Mouse (Mus musculus): ENCODE results near the gene Cep104. TPM values are rescaled to one million over a fixed set of nuclear protein-coding genes. Genes with fewer than 3 reads are reported as not detected.

Cep104 gene
- polyA plus RNA-seq, 1 experiment from 2014 or later = 16.1 TPM

- H3K9ac ChIP-seq (ENCODE audit: low read length) = peak overlapping the region; percentile 57
- peak overlapping the region; percentile 15; the same call in 1 of the 2 replicates for H3K27ac ChIP-seq (ENCODE audit: low read length)
- H3K4me1 ChIP-seq (replicated peaks; ENCODE audit: control insufficient read depth, insufficient read depth, low read length) = peaks cover 12% of the 10 kb centered on the region
- H3K36me3 ChIP-seq (ENCODE audit: control insufficient read depth, insufficient read depth, low read length) = peaks cover 14% of the 10 kb centered on the region
- no peak for ATAC-seq (ENCODE audit: low read depth)
- WGBS = 21% methylated on average over 17 of the region's 17 CpGs
- H3K4me2 ChIP-seq (ENCODE audit: low read depth, low read length) = peak overlapping the region; percentile 79
- peaks cover 2% of the 10 kb centered on the region; the same call in 1 of the 2 replicates for H3K27me3 ChIP-seq (ENCODE audit: control insufficient read depth, insufficient read depth, low read depth, low read length)
- H3K4me3 ChIP-seq (ENCODE audit: low read length) = peak overlapping the region; percentile 53
- no peaks in the 10 kb centered on the region for H3K9me3 ChIP-seq (ENCODE audit: control insufficient read depth, low read length)
These were observed 49.9 kb downstream of the Cep104 start for GRCm38 (mm10) chr4:154024729-154025521.

GRCm38 (mm10) chr4:154025641-154026440 lies 50.8 kb downstream of the Cep104 start, which contains the start of gene Smim1:
Gene Smim1 (minus strand): TSS chr4:154026230.
- H3K4me1 ChIP-seq (replicated peaks; ENCODE audit: control insufficient read depth, insufficient read depth, low read length) = peaks cover 12% of the 10 kb centered on the region
- ATAC-seq (ENCODE audit: low read depth) = peak; percentile 92

GRCm38 (mm10) chr4:154026441-154026761 lies 51.4 kb downstream of the Cep104 start:
- 30% methylated on average over 2 of the region's 2 CpGs for WGBS

More at GRCm38 (mm10) chr4:154025641-154026440, 50.8 kb downstream of the Cep104 start, which contains the start of gene Smim1:
- Histone ChIP-seq H3K4me2 (ENCODE audit: low read depth, low read length) (peak within 1 kb of the TSS; percentile 79), H3K9me3 (ENCODE audit: control insufficient read depth, low read length) (no peaks in the 10 kb centered on the region), H3K27ac (ENCODE audit: low read length) (peak within 1 kb of the TSS; percentile 23; the same call in 1 of the 2 replicates), H3K36me3 (ENCODE audit: control insufficient read depth, insufficient read depth, low read length) (peaks cover 7% of the 10 kb centered on the region; the same call in 1 of the 2 replicates), H3K27me3 (ENCODE audit: control insufficient read depth, insufficient read depth, low read depth, low read length) (peaks cover 2% of the 10 kb centered on the region; the same call in 1 of the 2 replicates), H3K4me3 (ENCODE audit: low read length) (peak within 1 kb of the TSS; percentile 53), H3K9ac (ENCODE audit: low read length) (peak within 1 kb of the TSS; percentile 57)
- WGBS = 2% methylated on average over 32 of the region's 33 CpGs

DNA sequence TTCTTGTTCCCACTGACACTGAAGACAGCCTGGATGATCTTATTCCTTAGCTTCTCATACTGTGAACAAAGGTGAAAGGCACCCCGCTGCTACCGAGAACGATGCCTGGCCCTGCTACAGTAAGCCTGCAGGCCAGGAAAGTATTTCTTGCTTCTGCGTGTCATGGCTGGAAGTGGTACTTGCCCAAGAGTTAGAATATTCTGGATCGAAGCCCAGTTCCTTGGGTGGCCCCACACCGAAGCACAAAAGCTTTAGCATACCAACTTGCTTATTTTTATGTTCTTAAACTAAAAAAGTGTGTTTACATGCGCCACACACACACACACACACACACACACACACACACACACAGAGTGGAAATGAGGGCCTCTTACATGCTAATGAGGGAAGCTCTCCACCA lies 53.1 kb downstream of the Cep104 start:
- no peak for ATAC-seq (ENCODE audit: low read depth)
- Histone ChIP-seq H3K9ac (ENCODE audit: low read length) (no peak overlapping the region), H3K9me3 (ENCODE audit: control insufficient read depth, low read length) (no peaks in the 10 kb centered on the region), H3K27ac (ENCODE audit: low read length) (no peak overlapping the region), H3K36me3 (ENCODE audit: control insufficient read depth, insufficient read depth, low read length) (no peaks in the 10 kb centered on the region), H3K27me3 (ENCODE audit: control insufficient read depth, insufficient read depth, low read depth, low read length) (peaks cover 2% of the 10 kb centered on the region; the same call in 1 of the 2 replicates), H3K4me3 (ENCODE audit: low read length) (no peak overlapping the region), H3K4me1 (replicated peaks; ENCODE audit: control insufficient read depth, insufficient read depth, low read length) (peaks cover 12% of the 10 kb centered on the region), H3K4me2 (ENCODE audit: low read depth, low read length) (no peak overlapping the region)
- WGBS = 62% methylated on average over 7 of the region's 7 CpGs

More at GRCm38 (mm10) chr4:154026441-154026761, 51.4 kb downstream of the Cep104 start:
- Histone ChIP-seq H3K9ac (ENCODE audit: low read length) (no peak overlapping the region), H3K36me3 (ENCODE audit: control insufficient read depth, insufficient read depth, low read length) (peaks cover 3% of the 10 kb centered on the region; the same call in 1 of the 2 replicates), H3K27ac (ENCODE audit: low read length) (no peak overlapping the region), H3K4me3 (ENCODE audit: low read length) (peak overlapping the region; percentile 53), H3K4me2 (ENCODE audit: low read depth, low read length) (peak overlapping the region; percentile 79), H3K27me3 (ENCODE audit: control insufficient read depth, insufficient read depth, low read depth, low read length) (peaks cover 2% of the 10 kb centered on the region; the same call in 1 of the 2 replicates), H3K4me1 (replicated peaks; ENCODE audit: control insufficient read depth, insufficient read depth, low read length) (peaks cover 12% of the 10 kb centered on the region), H3K9me3 (ENCODE audit: control insufficient read depth, low read length) (no peaks in the 10 kb centered on the region)
- no peak for ATAC-seq (ENCODE audit: low read depth)

GRCm38 (mm10) chr4:154028646-154029045 lies 53.7 kb downstream of the Cep104 start:
- no peak overlapping the region for H3K27ac ChIP-seq (ENCODE audit: low read length)
- no peak overlapping the region for H3K4me3 ChIP-seq (ENCODE audit: low read length)
- no peak overlapping the region for H3K4me2 ChIP-seq (ENCODE audit: low read depth, low read length)
- ATAC-seq (ENCODE audit: low read depth) = no peak
- H3K27me3 ChIP-seq (ENCODE audit: control insufficient read depth, insufficient read depth, low read depth, low read length) = peaks cover 2% of the 10 kb centered on the region; the same call in 1 of the 2 replicates
- H3K9ac ChIP-seq (ENCODE audit: low read length) = no peak overlapping the region
- no peaks in the 10 kb centered on the region for H3K36me3 ChIP-seq (ENCODE audit: control insufficient read depth, insufficient read depth, low read length)
- peaks cover 12% of the 10 kb centered on the region for H3K4me1 ChIP-seq (replicated peaks; ENCODE audit: control insufficient read depth, insufficient read depth, low read length)
- H3K9me3 ChIP-seq (ENCODE audit: control insufficient read depth, low read length) = no peaks in the 10 kb centered on the region

DNA sequence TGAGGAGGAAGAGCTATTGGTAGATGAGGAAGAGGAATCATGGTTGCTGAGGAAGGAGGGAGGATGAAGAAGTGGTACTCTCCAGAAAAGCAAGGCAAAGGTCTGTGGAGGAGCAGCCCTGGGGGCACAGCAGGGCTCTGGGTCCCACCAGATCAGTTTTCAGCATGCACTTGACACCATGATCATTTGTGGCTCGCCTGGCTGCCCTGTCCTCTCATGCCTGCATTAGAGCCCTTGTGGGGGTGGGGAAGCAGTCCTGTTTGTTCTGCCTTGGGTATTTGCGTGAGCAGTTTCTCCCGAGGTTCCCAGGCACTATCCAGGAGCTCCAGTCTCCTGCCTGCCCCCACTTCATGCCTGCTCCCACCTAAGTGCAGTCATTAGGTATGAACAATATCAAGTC lies 62.1 kb downstream of the Cep104 start:
- H3K4me2 ChIP-seq (ENCODE audit: low read depth, low read length) = no peak overlapping the region
- no peak for ATAC-seq (ENCODE audit: low read depth)
- WGBS = 36% methylated on average over 3 of the region's 3 CpGs

DNA sequence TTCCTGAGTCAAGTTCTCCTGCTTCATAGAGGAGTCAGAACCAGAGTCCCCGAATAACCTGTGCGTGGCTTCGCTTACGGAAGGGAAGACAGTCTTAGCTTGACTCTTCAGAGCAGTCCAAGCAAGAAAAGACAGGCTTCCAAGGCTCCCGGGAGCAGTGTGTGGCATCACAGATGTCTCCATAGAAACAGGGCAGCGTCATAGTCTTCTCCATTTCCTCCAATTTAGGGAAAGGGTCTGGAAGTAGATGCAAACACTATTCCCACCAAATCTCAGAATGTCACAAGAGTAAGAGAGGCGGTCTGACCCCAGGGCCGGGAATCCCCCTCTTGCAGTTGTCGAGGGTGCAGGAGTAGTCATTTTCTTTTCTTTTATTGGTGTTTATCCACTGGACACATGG lies 67.6 kb downstream of the Cep104 start, which contains the start of gene Ccdc27:
Gene Ccdc27 (minus strand): TSS at position 101 of the 400 bp plus-strand sequence.
- H3K27ac ChIP-seq (ENCODE audit: low read length) = no peak within 1 kb of the TSS
- ATAC-seq (ENCODE audit: low read depth) = no peak
- 77% methylated on average over 9 of the region's 9 CpGs for WGBS
- H3K9ac ChIP-seq (ENCODE audit: low read length) = no peak within 1 kb of the TSS
- no peak within 1 kb of the TSS for H3K4me3 ChIP-seq (ENCODE audit: low read length)
- no peak within 1 kb of the TSS for H3K4me2 ChIP-seq (ENCODE audit: low read depth, low read length)
- H3K4me1 ChIP-seq (replicated peaks; ENCODE audit: control insufficient read depth, insufficient read depth, low read length) = no peaks in the 10 kb centered on the region
- no peaks in the 10 kb centered on the region for H3K36me3 ChIP-seq (ENCODE audit: control insufficient read depth, insufficient read depth, low read length)
- no peaks in the 10 kb centered on the region for H3K9me3 ChIP-seq (ENCODE audit: control insufficient read depth, low read length)
- H3K27me3 ChIP-seq (ENCODE audit: control insufficient read depth, insufficient read depth, low read depth, low read length) = no peaks in the 10 kb centered on the region

More for the DNA sequence above, 62.1 kb downstream of the Cep104 start:
- Histone ChIP-seq H3K9me3 (ENCODE audit: control insufficient read depth, low read length) (no peaks in the 10 kb centered on the region), H3K9ac (ENCODE audit: low read length) (no peak overlapping the region), H3K4me3 (ENCODE audit: low read length) (no peak overlapping the region), H3K4me1 (replicated peaks; ENCODE audit: control insufficient read depth, insufficient read depth, low read length) (no peaks in the 10 kb centered on the region), H3K27ac (ENCODE audit: low read length) (no peak overlapping the region), H3K36me3 (ENCODE audit: control insufficient read depth, insufficient read depth, low read length) (no peaks in the 10 kb centered on the region), H3K27me3 (ENCODE audit: control insufficient read depth, insufficient read depth, low read depth, low read length) (no peaks in the 10 kb centered on the region)

- Histone ChIP-seq H3K4me2 (ENCODE audit: low read depth, low read length) (no peak overlapping the region), H3K4me3 (ENCODE audit: low read length) (no peak overlapping the region), H3K9ac (ENCODE audit: low read length) (no peak overlapping the region), H3K4me1 (replicated peaks; ENCODE audit: control insufficient read depth, insufficient read depth, low read length) (no peaks in the 10 kb centered on the region), H3K9me3 (ENCODE audit: control insufficient read depth, low read length) (no peaks in the 10 kb centered on the region), H3K27me3 (ENCODE audit: control insufficient read depth, insufficient read depth, low read depth, low read length) (no peaks in the 10 kb centered on the region), H3K27ac (ENCODE audit: low read length) (no peak overlapping the region), H3K36me3 (ENCODE audit: control insufficient read depth, insufficient read depth, low read length) (no peaks in the 10 kb centered on the region)
- 67% methylated on average over 5 of the region's 5 CpGs for whole genome bisulfite sequencing
- ATAC-seq (ENCODE audit: low read depth) = no peak
These were observed 70.8 kb downstream of the Cep104 start for GRCm38 (mm10) chr4:154045837-154046236.

DNA sequence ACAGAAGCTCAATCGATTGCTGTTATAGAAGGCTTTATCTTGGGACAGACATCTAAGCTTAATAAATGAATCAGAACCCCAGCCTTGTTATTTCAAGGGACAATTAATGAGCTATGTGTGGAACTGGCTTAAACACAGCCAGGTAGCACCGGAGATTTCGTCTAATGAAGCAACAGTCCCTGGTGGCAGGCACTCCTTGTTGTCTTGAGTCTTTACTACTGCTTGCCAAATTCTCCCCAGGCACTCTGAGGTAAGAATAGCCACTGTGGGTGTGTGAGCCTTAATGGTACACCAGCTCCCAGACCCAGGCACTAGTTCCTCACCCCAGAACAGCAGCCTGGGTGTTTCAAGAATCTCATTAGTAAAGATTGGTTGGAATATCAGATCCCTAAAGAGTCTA lies 76.4 kb downstream of the Cep104 start:
- Histone ChIP-seq H3K27ac (ENCODE audit: low read length) (no peak overlapping the region), H3K4me2 (ENCODE audit: low read depth, low read length) (no peak overlapping the region), H3K4me1 (replicated peaks; ENCODE audit: control insufficient read depth, insufficient read depth, low read length) (no peaks in the 10 kb centered on the region), H3K9me3 (ENCODE audit: control insufficient read depth, low read length) (no peaks in the 10 kb centered on the region), H3K36me3 (ENCODE audit: control insufficient read depth, insufficient read depth, low read length) (no peaks in the 10 kb centered on the region), H3K9ac (ENCODE audit: low read length) (no peak overlapping the region), H3K27me3 (ENCODE audit: control insufficient read depth, insufficient read depth, low read depth, low read length) (no peaks in the 10 kb centered on the region), H3K4me3 (ENCODE audit: low read length) (no peak overlapping the region)
- ATAC-seq (ENCODE audit: low read depth) = no peak
- WGBS = 87% methylated on average over 3 of the region's 3 CpGs
